Mouse (Mus musculus) CD8-positive naive resting alpha-beta T cell, adult 2 months (primary cell): ENCODE measurements around the gene Olfr844.

ENCODE experiments used
- DNase-seq, 2 experiments: peaks; one replicate each; pipeline ENCODE4 v3.0.0; 2022; ENCODE audit warnings: low read depth in 2 of 2, low spot score in 2 of 2

The Olfr844 gene

DNA sequence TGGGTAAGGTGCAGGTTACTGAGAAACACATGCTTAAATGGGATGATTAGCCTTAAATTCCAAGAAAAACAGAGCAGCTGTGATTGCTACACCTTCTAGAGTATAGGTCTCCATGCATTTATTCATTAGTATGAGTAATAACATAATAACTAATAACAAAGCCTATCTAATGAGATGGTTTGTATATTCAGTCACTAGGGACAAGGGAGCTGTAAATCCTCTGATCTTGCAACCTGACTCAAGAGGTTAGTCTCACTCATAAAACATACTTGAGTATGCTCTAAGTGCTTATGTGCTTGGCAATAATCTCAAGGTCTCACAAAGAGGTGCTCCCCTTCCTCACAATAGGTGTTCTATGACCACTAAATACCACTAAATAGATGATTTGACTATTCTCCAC, at the start of gene Olfr844:
Gene Olfr844 (plus strand): TSS at position 301 of the 400 bp plus-strand sequence.
- no peak for DNase-seq

GRCm38 (mm10) chr9:19336157-19336556, 20.0 kb downstream of the Olfr844 start, which contains the start of gene Olfr845:
TSS of gene Olfr845 (plus strand) at chr9:19336457.
- no peak for DNase-seq

GRCm38 (mm10) chr9:19363905-19364304, 47.8 kb downstream of the Olfr844 start, which contains the start of gene Olfr846:
TSS of gene Olfr846 (minus strand) at chr9:19364005.
- no peak for DNase-seq
